Mouse (Mus musculus): Measurements from ENCODE around the gene Tmeff1.

DNA sequence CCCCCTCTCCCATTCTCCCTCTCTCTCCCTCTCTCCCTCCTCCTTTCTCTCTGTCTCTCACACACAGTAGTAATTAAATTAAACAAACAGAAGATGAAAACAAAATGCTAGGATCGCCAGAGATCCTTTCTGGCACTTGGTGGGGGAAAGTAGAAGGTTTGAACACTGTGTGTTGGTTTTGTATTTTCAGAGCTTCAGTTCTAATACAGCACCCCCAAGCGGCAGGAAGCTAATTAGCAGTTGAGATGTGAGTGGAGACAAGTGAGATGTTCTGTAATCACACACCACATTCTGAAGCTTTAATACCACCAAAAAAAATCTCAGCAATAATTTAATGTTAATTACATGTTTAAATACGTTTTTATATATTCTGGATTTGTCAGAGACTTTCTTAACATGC, 29.2 kb upstream of the Tmeff1 start:
- no peak for TF ChIP-seq POU5F1 (IDR thresholded peaks at IDR 0.05; ENCODE audit: borderline replicate concordance, low read length)
- TF ChIP-seq CTCF (conservative IDR thresholded peaks at IDR 0.05; ENCODE audit: low read length) = peak; percentile 49
- no peak for TF ChIP-seq NANOG (IDR thresholded peaks at IDR 0.05; ENCODE audit: borderline replicate concordance, low read length)
